Mouse (Mus musculus): Measurements from ENCODE around the gene Ccdc141. TPM values are rescaled to one million over a fixed set of nuclear protein-coding genes. Genes with fewer than 3 reads are reported as not detected.

The Ccdc141 gene
- polyA plus RNA-seq, 1 experiment from 2014 or later, result 3.7 TPM

DNA sequence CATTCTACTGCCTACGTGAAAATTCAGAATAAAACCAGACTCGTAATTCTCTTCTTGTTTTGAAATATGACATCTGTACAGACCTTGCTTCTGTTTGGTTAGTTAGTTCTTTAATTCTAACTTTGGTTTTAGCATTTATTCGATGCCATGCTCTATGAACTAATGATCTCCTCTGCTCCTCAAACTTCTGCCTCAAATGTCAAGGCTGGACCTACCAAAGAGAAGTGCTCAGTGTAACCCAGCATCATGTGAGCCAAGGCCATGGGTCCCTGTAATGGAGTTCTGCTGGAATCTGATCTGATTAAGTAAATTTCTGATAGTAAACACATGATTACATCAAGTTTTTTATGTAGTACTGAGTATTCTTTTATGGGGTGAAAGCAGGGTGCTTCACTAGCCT, 21.4 kb upstream of the Ccdc141 start:
- no peak overlapping the region for H3K4me2 ChIP-seq (ENCODE audit: low read depth, low read length)
- no peak overlapping the region for H3K27ac ChIP-seq (ENCODE audit: low read length)
- H3K4me1 ChIP-seq (ENCODE audit: control insufficient read depth, insufficient read depth, low read length), result no peaks in the 10 kb centered on the region
- H3K9me3 ChIP-seq (ENCODE audit: control insufficient read depth, low read length), result no peaks in the 10 kb centered on the region
- H3K4me3 ChIP-seq (ENCODE audit: low read length), result no peak overlapping the region
- no peak for ATAC-seq
- 85% methylated on average over 3 of the region's 3 CpGs for WGBS
- 0 out of 2 replicates have a peak, but pooled peaks cover 6% of the 10 kb centered on the region for H3K36me3 ChIP-seq (ENCODE audit: control insufficient read depth, insufficient read depth, low read length)
- H3K9ac ChIP-seq (ENCODE audit: low read depth, low read length), result no peak overlapping the region
- no peaks in the 10 kb centered on the region for H3K27me3 ChIP-seq (replicated peaks; ENCODE audit: control insufficient read depth, insufficient read depth, low read length)

DNA sequence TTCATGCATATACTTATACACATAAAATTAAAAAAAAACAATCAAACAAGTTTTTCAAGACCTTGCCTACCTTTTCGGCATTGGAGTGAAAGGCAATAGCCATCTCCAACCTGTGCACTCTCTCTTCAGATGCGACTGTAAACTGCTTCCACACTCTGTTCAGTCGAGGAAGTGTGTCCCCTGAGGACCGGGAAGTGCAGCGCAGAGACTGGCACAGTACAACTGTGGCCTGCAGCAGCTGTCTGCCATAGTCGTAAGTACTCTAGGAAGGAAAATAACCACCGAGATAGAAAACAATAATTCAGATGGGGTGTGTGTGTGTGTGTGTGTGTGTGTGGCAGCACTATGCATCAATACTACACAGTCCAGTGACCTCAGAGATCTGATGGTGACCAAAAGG, 20.5 kb upstream of the Ccdc141 start:
- Histone ChIP-seq H3K4me3 (ENCODE audit: low read length) (no peak overlapping the region), H3K36me3 (ENCODE audit: control insufficient read depth, insufficient read depth, low read length) (0 out of 2 replicates have a peak, but pooled peaks cover 6% of the 10 kb centered on the region)
- 91% methylated on average over 7 of the region's 7 CpGs for WGBS

DNA sequence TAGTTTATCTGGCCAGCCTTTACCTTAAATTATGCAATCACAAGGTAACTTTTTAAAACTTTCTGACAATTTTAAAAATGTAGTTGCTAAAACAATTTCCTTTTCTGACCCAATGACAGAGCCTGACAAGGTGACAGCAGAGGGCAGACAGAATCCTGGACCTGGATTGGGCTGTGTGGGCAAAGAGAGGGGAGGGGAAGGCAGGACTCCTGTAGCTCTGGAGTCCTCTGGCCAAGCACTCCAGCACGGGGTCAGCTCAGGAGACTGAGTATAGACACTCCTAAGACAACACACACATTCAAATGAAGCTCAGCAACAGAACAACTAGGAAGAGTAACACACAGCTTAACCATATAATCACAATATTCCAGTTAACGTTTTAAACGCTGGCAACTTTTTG, 19.9 kb upstream of the Ccdc141 start:
- Histone ChIP-seq H3K36me3 (ENCODE audit: control insufficient read depth, insufficient read depth, low read length) (0 out of 2 replicates have a peak, but pooled peaks cover 6% of the 10 kb centered on the region), H3K4me2 (ENCODE audit: low read depth, low read length) (no peak overlapping the region), H3K9ac (ENCODE audit: low read depth, low read length) (no peak overlapping the region), H3K27ac (ENCODE audit: low read length) (no peak overlapping the region), H3K9me3 (ENCODE audit: control insufficient read depth, low read length) (no peaks in the 10 kb centered on the region), H3K4me3 (ENCODE audit: low read length) (no peak overlapping the region), H3K27me3 (replicated peaks; ENCODE audit: control insufficient read depth, insufficient read depth, low read length) (no peaks in the 10 kb centered on the region), H3K4me1 (ENCODE audit: control insufficient read depth, insufficient read depth, low read length) (no peaks in the 10 kb centered on the region)
- no peak for ATAC-seq
- 93% methylated on average over 3 of the region's 3 CpGs for WGBS

More for the DNA sequence above, 20.5 kb upstream of the Ccdc141 start:
- Histone ChIP-seq H3K4me2 (ENCODE audit: low read depth, low read length) (no peak overlapping the region), H3K4me1 (ENCODE audit: control insufficient read depth, insufficient read depth, low read length) (no peaks in the 10 kb centered on the region), H3K27ac (ENCODE audit: low read length) (no peak overlapping the region), H3K9me3 (ENCODE audit: control insufficient read depth, low read length) (no peaks in the 10 kb centered on the region), H3K9ac (ENCODE audit: low read depth, low read length) (no peak overlapping the region), H3K27me3 (replicated peaks; ENCODE audit: control insufficient read depth, insufficient read depth, low read length) (no peaks in the 10 kb centered on the region)
- ATAC-seq, result no peak

DNA sequence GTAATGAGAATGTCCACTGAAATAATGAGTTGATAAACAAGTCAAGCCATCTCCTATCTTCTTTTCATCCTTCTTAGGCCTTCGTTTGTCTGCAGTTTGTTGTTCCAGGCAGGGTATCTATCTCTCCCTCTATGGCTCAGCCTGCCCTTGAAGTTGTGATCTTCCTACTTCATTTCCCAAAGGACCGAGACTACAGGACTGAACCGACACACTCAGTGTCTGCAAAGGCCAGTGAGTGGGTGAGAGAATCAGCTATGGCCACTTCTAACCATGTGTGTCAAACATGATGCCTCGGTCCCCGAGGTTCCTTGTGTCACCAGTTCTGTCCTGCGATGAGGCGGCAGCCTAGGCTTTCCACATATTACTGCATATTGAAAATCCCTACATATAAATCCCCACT, 19.2 kb upstream of the Ccdc141 start:
- H3K4me2 ChIP-seq (ENCODE audit: low read depth, low read length), result no peak overlapping the region
- no peak for ATAC-seq
- no peaks in the 10 kb centered on the region for H3K4me1 ChIP-seq (ENCODE audit: control insufficient read depth, insufficient read depth, low read length)
- no peak overlapping the region for H3K9ac ChIP-seq (ENCODE audit: low read depth, low read length)
- H3K27me3 ChIP-seq (replicated peaks; ENCODE audit: control insufficient read depth, insufficient read depth, low read length), result no peaks in the 10 kb centered on the region
- H3K9me3 ChIP-seq (ENCODE audit: control insufficient read depth, low read length), result no peaks in the 10 kb centered on the region
- H3K36me3 ChIP-seq (ENCODE audit: control insufficient read depth, insufficient read depth, low read length), result 0 out of 2 replicates have a peak, but pooled peaks cover 6% of the 10 kb centered on the region
- 95% methylated on average over 7 of the region's 7 CpGs for WGBS
- H3K27ac ChIP-seq (ENCODE audit: low read length), result no peak overlapping the region
- H3K4me3 ChIP-seq (ENCODE audit: low read length), result no peak overlapping the region

DNA sequence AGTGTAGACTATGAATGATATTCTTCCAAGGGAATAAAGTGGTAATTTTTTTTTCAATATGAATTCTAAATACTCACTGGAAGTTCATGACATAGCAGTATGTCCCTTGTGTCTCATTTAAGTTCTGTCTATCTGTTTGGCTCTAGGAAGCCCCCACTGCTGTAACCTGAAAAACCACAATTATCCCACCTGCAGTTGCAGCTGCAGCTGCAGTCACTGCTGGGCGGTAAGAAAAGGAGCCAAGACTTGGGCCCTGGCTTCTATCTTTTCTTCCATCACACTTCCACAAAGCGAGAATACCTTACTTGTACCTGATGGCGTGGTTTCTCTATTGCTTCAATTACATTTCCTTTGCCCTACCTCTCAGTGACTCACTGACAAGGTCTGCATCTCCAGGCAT, 17.1 kb upstream of the Ccdc141 start:
- H3K4me1 ChIP-seq (ENCODE audit: control insufficient read depth, insufficient read depth, low read length), result peaks cover 9% of the 10 kb centered on the region; the same call in 1 of the 2 replicates
- WGBS, result 92% methylated on average over 3 of the region's 3 CpGs
- no peak overlapping the region for H3K4me3 ChIP-seq (ENCODE audit: low read length)
- no peak overlapping the region for H3K4me2 ChIP-seq (ENCODE audit: low read depth, low read length)
- no peak overlapping the region for H3K27ac ChIP-seq (ENCODE audit: low read length)
- H3K27me3 ChIP-seq (replicated peaks; ENCODE audit: control insufficient read depth, insufficient read depth, low read length), result no peaks in the 10 kb centered on the region
- H3K36me3 ChIP-seq (ENCODE audit: control insufficient read depth, insufficient read depth, low read length), result 0 out of 2 replicates have a peak, but pooled peaks cover 6% of the 10 kb centered on the region
- H3K9me3 ChIP-seq (ENCODE audit: control insufficient read depth, low read length), result no peaks in the 10 kb centered on the region
- H3K9ac ChIP-seq (ENCODE audit: low read depth, low read length), result no peak overlapping the region
- ATAC-seq, result no peak

DNA sequence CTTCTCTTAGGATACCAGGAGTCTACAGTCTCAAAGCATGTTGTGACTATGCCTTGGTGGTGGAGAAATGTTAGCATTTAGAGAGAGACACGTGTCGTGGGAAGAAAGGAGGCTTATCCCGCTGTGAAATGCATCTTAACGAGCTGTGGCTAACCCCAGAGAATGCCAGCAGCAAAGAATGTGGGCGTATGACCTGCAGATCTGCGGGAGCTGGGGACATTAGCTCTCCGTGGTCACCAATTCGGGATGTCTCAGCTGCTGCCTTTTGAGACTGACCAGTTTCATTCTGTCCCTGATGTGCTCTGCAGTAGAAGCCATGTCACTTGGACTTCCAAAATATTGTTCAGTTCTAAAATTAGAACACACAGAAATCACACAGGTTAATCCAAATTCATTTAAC, 16.5 kb upstream of the Ccdc141 start:
- H3K27me3 ChIP-seq (replicated peaks; ENCODE audit: control insufficient read depth, insufficient read depth, low read length), result no peaks in the 10 kb centered on the region

DNA sequence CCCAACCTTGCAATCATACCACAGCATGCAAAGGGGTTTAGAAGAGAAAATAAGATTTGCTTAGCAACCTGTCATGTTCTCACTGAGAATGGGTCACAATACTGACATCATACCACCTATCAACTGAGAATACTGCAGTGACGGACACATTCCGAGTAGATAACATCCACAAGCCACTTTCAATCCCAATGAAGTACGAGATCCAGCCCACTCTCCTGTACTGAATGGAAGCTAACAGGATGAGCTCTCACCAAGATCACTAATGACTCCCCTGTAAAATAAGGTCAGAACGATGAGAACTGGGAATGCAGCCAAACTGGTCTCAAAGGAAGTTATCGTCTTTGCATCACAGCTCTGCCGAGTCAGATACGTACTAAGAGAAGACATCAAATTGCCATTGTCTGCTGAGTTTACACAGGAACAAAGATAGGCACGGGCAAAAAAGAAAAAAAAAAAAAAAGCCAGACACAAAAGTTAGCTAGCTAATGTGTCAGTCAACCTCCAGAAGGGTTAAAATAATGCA, 13.7 kb upstream of the Ccdc141 start:
- H3K4me2 ChIP-seq (ENCODE audit: low read depth, low read length), result no peak overlapping the region
- no peak for ATAC-seq
- no peaks in the 10 kb centered on the region for H3K9me3 ChIP-seq (ENCODE audit: control insufficient read depth, low read length)
- no peak overlapping the region for H3K9ac ChIP-seq (ENCODE audit: low read depth, low read length)
- no peaks in the 10 kb centered on the region for H3K27me3 ChIP-seq (replicated peaks; ENCODE audit: control insufficient read depth, insufficient read depth, low read length)
- H3K27ac ChIP-seq (ENCODE audit: low read length), result no peak overlapping the region
- peaks cover 9% of the 10 kb centered on the region; the same call in 1 of the 2 replicates for H3K4me1 ChIP-seq (ENCODE audit: control insufficient read depth, insufficient read depth, low read length)
- 46% methylated on average over 8 of the region's 8 CpGs for WGBS
- H3K4me3 ChIP-seq (ENCODE audit: low read length), result no peak overlapping the region
- H3K36me3 ChIP-seq (ENCODE audit: control insufficient read depth, insufficient read depth, low read length), result no peaks in the 10 kb centered on the region

More for the DNA sequence above, 16.5 kb upstream of the Ccdc141 start:
- Histone ChIP-seq H3K27ac (ENCODE audit: low read length) (no peak overlapping the region), H3K36me3 (ENCODE audit: control insufficient read depth, insufficient read depth, low read length) (0 out of 2 replicates have a peak, but pooled peaks cover 6% of the 10 kb centered on the region), H3K9me3 (ENCODE audit: control insufficient read depth, low read length) (no peaks in the 10 kb centered on the region), H3K4me1 (ENCODE audit: control insufficient read depth, insufficient read depth, low read length) (peaks cover 9% of the 10 kb centered on the region; the same call in 1 of the 2 replicates), H3K4me3 (ENCODE audit: low read length) (no peak overlapping the region), H3K9ac (ENCODE audit: low read depth, low read length) (no peak overlapping the region), H3K4me2 (ENCODE audit: low read depth, low read length) (no peak overlapping the region)
- 78% methylated on average over 8 of the region's 8 CpGs for WGBS
- ATAC-seq, result no peak

DNA sequence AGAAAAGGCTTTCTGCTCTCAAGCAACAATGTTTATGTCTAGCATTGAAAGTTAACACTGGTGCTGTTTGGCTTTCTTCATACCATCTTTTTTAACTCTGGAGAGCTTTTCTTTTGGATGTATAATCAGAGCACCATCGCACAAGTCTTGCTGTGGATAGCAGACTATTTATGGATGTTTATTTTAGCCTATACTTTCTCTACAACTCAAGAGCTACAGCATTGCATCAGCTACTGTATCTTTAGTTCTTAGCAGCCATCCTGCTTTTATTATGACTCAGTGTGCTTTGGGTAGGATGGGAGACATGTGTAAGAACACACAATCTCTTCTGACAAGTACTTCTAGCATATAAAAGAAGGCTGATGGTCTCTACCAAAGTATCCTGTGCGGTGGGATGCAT, 13.2 kb upstream of the Ccdc141 start:
- Histone ChIP-seq H3K36me3 (ENCODE audit: control insufficient read depth, insufficient read depth, low read length) (no peaks in the 10 kb centered on the region), H3K27me3 (replicated peaks; ENCODE audit: control insufficient read depth, insufficient read depth, low read length) (no peaks in the 10 kb centered on the region), H3K4me1 (ENCODE audit: control insufficient read depth, insufficient read depth, low read length) (peaks cover 9% of the 10 kb centered on the region; the same call in 1 of the 2 replicates), H3K4me2 (ENCODE audit: low read depth, low read length) (no peak overlapping the region), H3K9ac (ENCODE audit: low read depth, low read length) (no peak overlapping the region), H3K27ac (ENCODE audit: low read length) (no peak overlapping the region), H3K4me3 (ENCODE audit: low read length) (no peak overlapping the region), H3K9me3 (ENCODE audit: control insufficient read depth, low read length) (no peaks in the 10 kb centered on the region)
- ATAC-seq, result no peak
- 66% methylated on average over 2 of the region's 2 CpGs for WGBS

DNA sequence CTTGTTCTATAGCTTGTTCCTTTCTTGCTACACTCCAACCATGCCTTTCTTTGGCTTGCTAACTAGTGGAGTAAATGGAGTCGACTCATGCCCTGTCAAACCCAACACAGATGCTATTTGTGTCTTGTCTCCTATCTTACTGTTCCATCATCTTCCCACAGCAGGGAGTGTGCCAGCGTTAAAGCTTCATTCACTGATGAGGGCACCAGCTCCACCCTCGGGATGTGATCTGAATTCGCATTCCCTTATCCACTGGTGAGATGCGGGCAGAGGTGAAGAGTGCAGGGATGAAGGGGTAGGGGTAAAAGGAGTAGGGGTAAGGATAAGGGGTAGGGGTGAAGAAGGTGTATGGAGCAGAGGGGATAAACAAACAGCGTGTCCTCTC, 12.6 kb upstream of the Ccdc141 start:
- 0 out of 2 replicates have a peak overlapping the region, but pooled peaks have one; percentile 19 for H3K27ac ChIP-seq (ENCODE audit: low read length)
- no peak overlapping the region for H3K4me3 ChIP-seq (ENCODE audit: low read length)
- H3K4me1 ChIP-seq (ENCODE audit: control insufficient read depth, insufficient read depth, low read length), result peaks cover 9% of the 10 kb centered on the region; the same call in 1 of the 2 replicates
- H3K9ac ChIP-seq (ENCODE audit: low read depth, low read length), result no peak overlapping the region
- no peaks in the 10 kb centered on the region for H3K9me3 ChIP-seq (ENCODE audit: control insufficient read depth, low read length)
- no peak overlapping the region for H3K4me2 ChIP-seq (ENCODE audit: low read depth, low read length)
- no peaks in the 10 kb centered on the region for H3K27me3 ChIP-seq (replicated peaks; ENCODE audit: control insufficient read depth, insufficient read depth, low read length)
- no peak for ATAC-seq
- no peaks in the 10 kb centered on the region for H3K36me3 ChIP-seq (ENCODE audit: control insufficient read depth, insufficient read depth, low read length)
- 83% methylated on average over 6 of the region's 6 CpGs for WGBS

Data from intestine, embryonic 16.5 days (tissue).